Mouse (Mus musculus): ENCODE measurements around the gene 1700020A23Rik.

Gene 1700020A23Rik

GRCm38 (mm10) chr2:130450434-130450796, 45.4 kb downstream of the 1700020A23Rik start:
- DNase-seq (ENCODE audit: low spot score in 2 of 2), result peak; percentile 66 to 83

DNA sequence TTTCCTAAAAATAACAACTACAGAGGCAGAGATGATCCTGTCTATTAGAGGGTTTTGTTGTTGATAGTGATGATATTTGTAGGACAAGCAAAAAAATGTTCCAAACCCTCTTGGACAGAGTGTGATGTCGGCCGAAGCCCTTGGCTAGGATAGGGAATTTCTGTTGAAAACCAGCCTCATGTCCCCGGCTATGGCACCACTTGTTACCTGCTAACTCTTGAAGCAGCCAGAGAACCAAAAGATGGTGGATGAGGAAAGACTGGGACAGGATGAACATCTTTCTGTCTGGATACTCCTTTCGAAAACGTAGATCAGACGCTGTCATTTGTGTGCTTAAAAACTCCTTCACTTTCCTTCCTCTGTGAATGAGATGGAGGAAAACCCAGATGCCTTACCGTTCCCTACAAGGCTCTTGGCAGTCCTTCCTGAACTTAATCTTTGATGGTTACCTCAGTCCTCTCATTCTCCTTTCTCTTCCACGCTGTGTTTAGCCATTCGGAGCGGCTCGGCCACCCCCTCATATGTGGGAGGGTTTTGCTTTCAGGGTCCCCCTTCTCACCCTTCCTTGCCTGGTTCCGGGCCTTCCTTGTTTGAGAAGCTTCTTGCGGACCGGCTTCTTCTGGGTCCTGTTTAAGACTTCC, 46.1 kb downstream of the 1700020A23Rik start:
- DNase-seq (ENCODE audit: low spot score in 2 of 2), result no peak

DNA sequence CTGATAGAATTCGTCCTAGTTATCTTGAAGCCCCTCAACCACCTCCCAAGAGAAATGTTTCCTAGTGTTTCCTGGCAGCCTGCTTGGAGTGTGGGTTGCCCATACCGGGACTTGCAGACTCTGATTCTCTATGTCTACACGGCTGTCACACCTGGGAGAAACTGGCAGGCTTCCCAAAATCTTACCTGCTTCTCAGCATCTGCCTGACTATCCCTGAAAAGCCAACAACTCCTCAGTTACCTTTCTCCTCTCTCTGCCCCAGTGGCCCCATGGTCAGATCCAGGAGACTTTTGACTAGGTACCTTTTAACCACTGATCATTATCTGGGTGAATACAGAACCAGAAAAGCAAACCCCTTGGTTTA, 46.6 kb downstream of the 1700020A23Rik start:
- DNase-seq (ENCODE audit: low spot score in 2 of 2), result no peak

- no peak for DNase-seq (ENCODE audit: low spot score in 2 of 2)
Observed at GRCm38 (mm10) chr2:130452266-130452665, 47.2 kb downstream of the 1700020A23Rik start.

DNA sequence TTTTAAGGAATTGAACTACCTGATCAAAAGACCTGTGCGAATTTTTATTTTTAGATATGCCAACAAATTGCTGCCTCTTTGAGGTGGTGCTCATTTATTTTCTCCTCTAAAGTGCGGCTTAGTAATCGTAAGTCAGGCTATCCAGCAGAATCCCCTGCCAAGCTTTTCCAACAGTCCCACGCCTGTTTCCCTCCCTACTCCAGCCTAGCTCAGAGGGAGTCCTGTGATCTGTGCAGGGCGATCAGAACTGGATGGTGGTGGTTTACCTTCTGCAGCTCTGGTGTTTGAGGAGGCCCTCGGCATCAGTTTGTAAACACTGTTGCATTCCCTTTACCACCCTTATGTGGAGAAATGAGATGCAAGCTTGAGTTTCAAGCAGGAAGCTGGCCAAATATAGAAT, 48.4 kb downstream of the 1700020A23Rik start:
- DNase-seq (ENCODE audit: low spot score in 2 of 2), result no peak

DNA sequence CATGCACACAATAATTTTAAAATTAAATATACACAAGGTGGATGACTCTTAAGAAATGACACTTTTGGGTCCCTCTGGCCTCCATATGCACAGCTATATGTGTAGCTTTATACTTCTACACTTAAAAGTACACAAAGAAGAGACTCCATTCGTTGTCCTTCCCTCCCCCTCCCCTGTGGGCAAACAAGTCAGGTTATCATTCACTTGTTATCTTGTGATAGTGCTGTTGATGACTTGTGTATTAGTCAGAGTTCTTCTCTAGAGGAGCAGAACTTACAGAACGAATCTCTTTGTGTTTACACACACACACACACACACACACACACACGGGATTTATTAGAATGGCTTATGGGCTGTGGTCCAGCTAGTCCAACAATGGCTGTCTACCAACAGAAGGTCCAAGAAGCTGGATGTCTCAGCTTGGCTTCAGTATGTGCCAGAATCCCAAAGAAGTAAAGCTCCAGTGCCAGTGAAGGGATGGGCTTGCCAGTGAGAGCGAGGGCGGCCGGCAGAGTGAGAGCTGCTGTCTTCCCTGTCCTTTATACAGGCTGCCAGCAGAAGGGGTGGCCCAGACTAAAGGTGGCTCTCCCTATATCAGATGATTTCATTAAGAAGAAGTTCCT, 49.8 kb downstream of the 1700020A23Rik start:
- DNase-seq (ENCODE audit: low spot score in 2 of 2), result no peak

Measured in urinary bladder, adult 18-20 months (tissue).